Mouse (Mus musculus): Measurements from ENCODE around the gene Klk12. TPM values are rescaled to one million over a fixed set of nuclear protein-coding genes. Genes with fewer than 3 reads are reported as not detected.

Gene Klk12
- polyA plus RNA-seq, 1 experiment from 2014 or later = not detected

- TF ChIP-seq CTCF (IDR thresholded peaks at IDR 0.05) = no peak
Measured at GRCm38 (mm10) chr7:43797333-43797769, 28.7 kb downstream of the Klk12 start, which contains the start of gene Klk8. Gene Klk8 (plus strand): TSS chr7:43797577.

DNA sequence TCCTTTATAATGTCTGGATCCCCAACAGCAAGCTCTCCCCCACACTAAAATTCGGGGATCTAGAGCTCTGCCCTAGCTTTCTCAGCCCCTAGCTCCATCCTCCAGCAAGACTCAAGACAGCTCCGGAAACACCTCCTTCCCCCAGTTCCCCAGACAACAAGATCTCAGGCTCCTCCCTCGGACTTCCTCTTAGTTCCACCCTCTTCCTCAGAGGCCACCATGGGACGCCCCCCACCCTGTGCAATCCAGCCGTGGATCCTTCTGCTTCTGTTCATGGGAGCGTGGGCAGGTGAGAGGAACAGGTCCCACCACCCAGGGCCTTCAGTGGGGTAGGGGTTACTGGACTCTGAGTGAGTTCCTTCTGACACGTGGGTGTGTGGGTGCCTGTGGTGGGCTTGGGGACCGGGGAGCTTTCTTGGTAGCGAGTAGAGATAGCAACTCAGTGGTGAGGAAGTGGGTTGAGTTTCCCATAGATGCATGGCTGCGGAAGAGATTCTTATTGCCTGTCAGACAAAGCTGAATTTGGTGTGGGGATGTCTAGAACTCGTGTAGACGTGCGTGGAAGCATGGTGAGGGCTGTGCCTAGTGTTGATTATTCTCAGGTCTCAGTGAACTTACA is 29.3 kb downstream of the Klk12 start:
- ChIA-PET POLR2A (no interaction called here), CTCF (no interaction called here)
- in situ Hi-C loops (cut with MboI; ENCODE audit: low pct_unique_long_range_greater_than_20kb) = no loop called here
- DNase-seq (ENCODE audit: low read depth, low spot score) (no peak), ATAC-seq (no peak)
- no peak for TF ChIP-seq CTCF (IDR thresholded peaks at IDR 0.05)
- H3K27me3 ChIP-seq = peaks cover 3% of the 10 kb centered on the region

More at GRCm38 (mm10) chr7:43797333-43797769, 28.7 kb downstream of the Klk12 start, which contains the start of gene Klk8:
- ATAC-seq (no peak), DNase-seq (ENCODE audit: low read depth, low spot score) (no peak)
- H3K27me3 ChIP-seq = peaks cover 3% of the 10 kb centered on the region
- in situ Hi-C loops (cut with MboI; ENCODE audit: low pct_unique_long_range_greater_than_20kb) = no loop called here
- ChIA-PET CTCF (no interaction called here), POLR2A (no interaction called here)

- no peak for ATAC-seq
- ChIA-PET POLR2A (no interaction called here), CTCF (no interaction called here)
- no peak for DNase-seq (ENCODE audit: low read depth, low spot score)
- in situ Hi-C loops (cut with MboI; ENCODE audit: low pct_unique_long_range_greater_than_20kb) = no loop called here
- TF ChIP-seq CTCF (IDR thresholded peaks at IDR 0.05) = no peak
- H3K27me3 ChIP-seq = peaks cover 3% of the 10 kb centered on the region
Measured at GRCm38 (mm10) chr7:43799876-43800275, 31.2 kb downstream of the Klk12 start.

- CTCF ChIA-PET = no interaction called here
- no peak for DNase-seq (ENCODE audit: low read depth, low spot score)
Measured at GRCm38 (mm10) chr7:43810994-43811393, 42.3 kb downstream of the Klk12 start, which contains the start of gene Klk7. Gene Klk7 (plus strand): TSS chr7:43811294.

DNA sequence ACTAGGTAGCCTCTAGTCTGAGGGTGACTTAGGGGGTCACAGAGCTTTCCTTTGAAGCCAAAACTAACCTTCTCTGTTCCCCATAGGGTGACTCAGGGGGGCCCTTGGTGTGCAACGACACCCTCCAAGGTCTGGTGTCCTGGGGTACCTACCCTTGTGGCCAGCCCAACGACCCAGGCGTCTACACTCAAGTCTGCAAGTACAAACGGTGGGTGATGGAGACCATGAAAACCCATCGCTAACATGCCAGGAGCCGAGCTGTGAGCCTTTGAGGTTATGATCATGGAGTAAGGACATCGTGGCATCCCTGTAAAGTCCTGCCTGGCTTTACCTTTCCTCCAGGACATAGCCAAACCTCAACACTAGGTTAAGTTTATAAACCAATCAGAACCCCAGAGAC is 46.5 kb downstream of the Klk12 start:
- in situ Hi-C loops (cut with MboI; ENCODE audit: low pct_unique_long_range_greater_than_20kb) = no loop called here
- ATAC-seq (no peak), DNase-seq (ENCODE audit: low read depth, low spot score) (no peak)
- POLR2A ChIA-PET = no interaction called here
- no peak for TF ChIP-seq CTCF (IDR thresholded peaks at IDR 0.05)
- no peaks in the 10 kb centered on the region for H3K27me3 ChIP-seq
- CTCF ChIA-PET = no interaction called here

More at GRCm38 (mm10) chr7:43810994-43811393, 42.3 kb downstream of the Klk12 start, which contains the start of gene Klk7:
- ATAC-seq = no peak
- TF ChIP-seq CTCF (IDR thresholded peaks at IDR 0.05) = no peak
- in situ Hi-C loops (cut with MboI; ENCODE audit: low pct_unique_long_range_greater_than_20kb) = no loop called here
- no peaks in the 10 kb centered on the region for H3K27me3 ChIP-seq
- POLR2A ChIA-PET = no interaction called here

DNA sequence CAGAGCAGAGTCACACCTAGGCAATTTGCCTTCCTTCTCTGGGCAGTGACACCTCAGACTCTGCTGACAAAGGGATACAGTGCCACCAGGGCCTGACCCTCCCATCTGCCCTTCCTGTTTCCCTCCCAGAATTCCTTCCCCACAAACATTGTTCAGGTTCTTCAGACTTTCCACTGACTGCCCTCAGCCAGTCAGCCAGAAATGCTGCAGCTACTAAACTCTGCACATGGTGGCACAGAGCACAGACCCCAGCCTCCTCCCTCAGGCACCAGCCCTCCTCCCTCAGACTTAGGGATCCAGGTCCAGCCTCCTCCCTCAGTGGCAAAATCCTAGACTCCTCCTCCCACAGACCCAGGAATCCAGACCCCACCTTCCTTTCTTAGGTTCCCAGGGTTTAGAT is 48.0 kb downstream of the Klk12 start:
- CTCF ChIA-PET = no interaction called here
- in situ Hi-C loops (cut with MboI; ENCODE audit: low pct_unique_long_range_greater_than_20kb) = no loop called here
- POLR2A ChIA-PET = no interaction called here
- TF ChIP-seq CTCF (IDR thresholded peaks at IDR 0.05) = no peak
- no peak for DNase-seq (ENCODE audit: low read depth, low spot score)
- H3K27me3 ChIP-seq = no peaks in the 10 kb centered on the region
- no peak for ATAC-seq

- DNase-seq (ENCODE audit: low read depth, low spot score) (no peak), ATAC-seq (no peak)
- CTCF ChIA-PET = no interaction called here
- POLR2A ChIA-PET = no interaction called here
- TF ChIP-seq CTCF (IDR thresholded peaks at IDR 0.05) = no peak
- no peaks in the 10 kb centered on the region for H3K27me3 ChIP-seq
- in situ Hi-C loops (cut with MboI; ENCODE audit: low pct_unique_long_range_greater_than_20kb) = no loop called here
Measured at GRCm38 (mm10) chr7:43821581-43821980, 52.9 kb downstream of the Klk12 start.

Other genes with a start within 250 kb of the Klk12 start
- 0.06 TPM for gene Cd33, start 224.5 kb upstream of the Klk12 start, polyA plus RNA-seq (2021)
- gene Zfp658, start 206.6 kb upstream of the Klk12 start, polyA plus RNA-seq (2021) = 3.2 TPM
- 8.7 TPM for gene Zfp719, start 189.3 kb upstream of the Klk12 start, polyA plus RNA-seq (2021)
- 1.1 TPM for gene Zfp819, start 161.7 kb upstream of the Klk12 start, polyA plus RNA-seq (2021)
- gene Ceacam18, start 134.2 kb upstream of the Klk12 start, polyA plus RNA-seq (2021) = 0.06 TPM
- gene Siglece, start 108.7 kb upstream of the Klk12 start, polyA plus RNA-seq (2021) = 0.17 TPM
- gene Ctu1, start 96.9 kb upstream of the Klk12 start, polyA plus RNA-seq (2021) = 10.0 TPM
- gene Klk14, start 78.5 kb upstream of the Klk12 start, polyA plus RNA-seq (2021) = not detected
- not detected for gene Klk13, start 56.3 kb upstream of the Klk12 start, polyA plus RNA-seq (2021)
- not detected for gene Klk11, start 5.7 kb downstream of the Klk12 start, polyA plus RNA-seq (2021)
- not detected for gene Klk10, start 12.1 kb downstream of the Klk12 start, polyA plus RNA-seq (2021)
- gene Klk9, start 23.0 kb downstream of the Klk12 start, polyA plus RNA-seq (2021) = not detected
- gene Klk8, start 28.7 kb downstream of the Klk12 start, polyA plus RNA-seq (2021) = not detected
- not detected for gene Klk7, start 42.4 kb downstream of the Klk12 start, polyA plus RNA-seq (2021)
- gene Klk6, start 55.6 kb downstream of the Klk12 start, polyA plus RNA-seq (2021) = not detected
- gene Klk5, start 73.1 kb downstream of the Klk12 start, polyA plus RNA-seq (2021) = not detected
- gene Klk4, start 112.3 kb downstream of the Klk12 start, polyA plus RNA-seq (2021) = not detected
- gene Klk15, start 164.8 kb downstream of the Klk12 start, polyA plus RNA-seq (2021) = not detected
- not detected for gene Klk1b8, start 181.8 kb downstream of the Klk12 start, polyA plus RNA-seq (2021)
- gene Klk1b1, start 197.9 kb downstream of the Klk12 start, polyA plus RNA-seq (2021) = not detected
- not detected for gene Klk1b9, start 207.2 kb downstream of the Klk12 start, polyA plus RNA-seq (2021)
- not detected for gene Klk1b11, start 227.0 kb downstream of the Klk12 start, polyA plus RNA-seq (2021)
- gene Klk1b26, start 243.3 kb downstream of the Klk12 start, polyA plus RNA-seq (2021) = not detected

Measured in Patski (cell line).